Comparison of ENCODE assay signal across 8 mouse cellular contexts in genomic region chr4:132211091-132211942, GRCm38 (mm10). TPM values are rescaled to one million over a fixed set of nuclear protein-coding genes. Genes with fewer than 3 reads are reported as not detected.
DNase-seq lines count a peak whose midpoint lies in the region; TF ChIP-seq lines count a peak whose summit lies in the region.

No protein-coding gene starts in this region.

- peak overlapping the region; percentile 42 for H3K4me3 ChIP-seq in cortical plate, adult 2 months (ENCODE audit: insufficient read depth, low read length)
- peak overlapping the region; percentile 99 for H3K4me3 ChIP-seq in kidney, adult 2 months (ENCODE audit: insufficient read depth, low read depth, low read length)

- under 1% methylated on average over 86 of the region's 89 CpGs for WGBS in kidney, adult 2 months

- H3K27ac ChIP-seq in cortical plate, adult 2 months (ENCODE audit: insufficient read depth, low read length), result peak overlapping the region; percentile 26; the same call in 1 of the 2 replicates
- H3K27ac ChIP-seq in kidney, adult 2 months (ENCODE audit: insufficient read depth, low read depth, low read length), result peak overlapping the region; percentile 92

- TF ChIP-seq CTCF in cortical plate, adult 2 months (IDR thresholded peaks at IDR 0.05; ENCODE audit: extremely low read depth, insufficient read depth, low read length), result no peak
- TF ChIP-seq CTCF in kidney, adult 2 months (conservative IDR thresholded peaks at IDR 0.05; ENCODE audit: insufficient read depth, insufficient read length, low read depth, low read length), result no peak

- no peaks in the 10 kb centered on the region; the same call in 1 of the 2 replicates for H3K36me3 ChIP-seq in kidney, adult 2 months (ENCODE audit: control insufficient read depth, insufficient read depth, low read length)

- peak; percentile 31 for DNase-seq in right cerebral cortex, postnatal 14 days
- DNase-seq in right cerebral cortex, adult 18-20 months, result no peak
- DNase-seq in gastrocnemius, postnatal 4 days (ENCODE audit: low spot score in 2 of 2), result peak; percentile 31 to 36
- peak; percentile 26 for DNase-seq in kidney, adult 2 months
- DNase-seq in lung, postnatal 14 days, result peak; percentile 15
- peak; percentile 30 for DNase-seq in spleen, adult 12 weeks (ENCODE audit: low spot score)
- no peak for DNase-seq in frontal cortex, postnatal 14 days (ENCODE audit: low spot score in 2 of 2)

- no peaks in the 10 kb centered on the region for H3K27me3 ChIP-seq in kidney, adult 2 months (replicated peaks; ENCODE audit: control insufficient read depth, insufficient read depth, low read length)

- TF ChIP-seq POLR2A in cortical plate, adult 2 months (IDR thresholded peaks at IDR 0.05; ENCODE audit: extremely low read depth, insufficient read depth, low read length), result no peak
- no peak for TF ChIP-seq POLR2A in kidney, adult 2 months (IDR thresholded peaks at IDR 0.05; ENCODE audit: low read depth, low read length)

- peaks cover 9% of the 10 kb centered on the region for H3K4me1 ChIP-seq in cortical plate, adult 2 months (ENCODE audit: control insufficient read depth, insufficient read depth, low read length)
- H3K4me1 ChIP-seq in kidney, adult 2 months (ENCODE audit: control insufficient read depth, insufficient read depth, low read length), result peaks cover 9% of the 10 kb centered on the region; the same call in 1 of the 2 replicates

RNA-seq across cellular contexts. Expression of gene Ythdf2, which starts 0.8 kb away (rescaled TPM):
- 19.3 and 20.5 TPM in 2 replicates for polyA plus RNA-seq in cortical plate, adult 2 months (2012; rRNA removed)
- total RNA-seq in gastrocnemius, postnatal 4 days (2021), result 10 to 100 TPM; 44.7 to 53.4 TPM
- polyA plus RNA-seq in kidney, adult 2 months (2012; rRNA removed), result 14.5 and 15.3 TPM in 2 replicates

RNA-seq across cellular contexts. Expression of gene Gmeb1, which starts 50.1 kb away (rescaled TPM):
- polyA plus RNA-seq in cortical plate, adult 2 months (2012; rRNA removed), result 19.1 and 20.6 TPM in 2 replicates
- total RNA-seq in gastrocnemius, postnatal 4 days (2021), result 10 to 100 TPM; 18.7 to 19.5 TPM
- polyA plus RNA-seq in kidney, adult 2 months (2012; rRNA removed), result 10.7 and 12.8 TPM in 2 replicates

Comparison
In these comparisons a context has a peak if more than half of its experiments do, and no peak if none do; other contexts are left out.
1. DNase-seq: peak in right cerebral cortex, postnatal 14 days (single experiment), gastrocnemius, postnatal 4 days (2 of 2), kidney, adult 2 months (single experiment), lung, postnatal 14 days (single experiment) and spleen, adult 12 weeks (single experiment); none in right cerebral cortex, adult 18-20 months (single experiment) and frontal cortex, postnatal 14 days (0 of 2).